Mouse (Mus musculus): ENCODE measurements at regions not wholly inside any gene's neighbourhood (a gene's known extent, or its start where the extent isn't known, plus 50 kb on each side); places are given as distances from the start of the nearest gene placed in this dataset.

DNA sequence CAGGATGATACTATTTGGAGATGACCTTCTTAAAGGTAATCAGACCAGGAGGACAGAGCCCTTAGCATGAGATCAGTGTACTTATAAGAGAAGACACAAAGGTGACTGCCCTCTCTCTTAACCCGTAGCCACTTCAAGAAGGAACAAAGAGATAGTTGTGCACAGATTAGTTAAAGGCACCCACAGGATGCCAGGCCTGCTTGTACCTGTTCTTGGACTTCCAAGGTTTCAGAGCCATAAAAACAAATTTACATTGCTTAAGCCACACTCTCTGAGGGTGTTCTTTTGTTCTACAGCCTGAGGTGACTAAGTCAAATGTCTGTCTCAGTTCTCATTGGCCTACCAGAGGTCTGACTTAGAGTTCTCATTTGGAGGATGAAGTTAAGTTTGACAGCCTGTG, 90.1 kb downstream of the Rchy1 start:
- no peaks in the 10 kb centered on the region for H3K36me3 ChIP-seq (ENCODE audit: control insufficient read depth, insufficient read depth)
- TF ChIP-seq MYOG (IDR thresholded peaks at IDR 0.05; ENCODE audit: control insufficient read depth, extremely low read depth, insufficient read length) = no peak
- no peaks in the 10 kb centered on the region for H3K79me2 ChIP-seq (ENCODE audit: control insufficient read depth, insufficient read depth)

GRCm38 (mm10) chr5:91869791-91870190, 93.1 kb downstream of the Rchy1 start:
- Histone ChIP-seq H3ac (ENCODE audit: control insufficient read depth, insufficient read length, low read depth) (no peak overlapping the region), H3K4me3 (ENCODE audit: insufficient read depth, poor library complexity, severe bottlenecking) (no peak overlapping the region), H3K79me3 (ENCODE audit: low read depth) (no peaks in the 10 kb centered on the region), H3K36me3 (ENCODE audit: control insufficient read depth, insufficient read depth) (no peaks in the 10 kb centered on the region), H3K79me2 (ENCODE audit: control insufficient read depth, insufficient read depth) (no peaks in the 10 kb centered on the region), H3K27me3 (ENCODE audit: control insufficient read depth, insufficient read depth, insufficient read length) (no peaks in the 10 kb centered on the region)
- TF ChIP-seq MAX (IDR thresholded peaks at IDR 0.05) = no peak
- no peak for TF ChIP-seq CTCF (IDR thresholded peaks at IDR 0.05; ENCODE audit: control insufficient read depth, insufficient read depth, insufficient read length)
- TF ChIP-seq USF1 (IDR thresholded peaks at IDR 0.05; ENCODE audit: low read depth) = no peak
- no peak for TF ChIP-seq FOSL1 (IDR thresholded peaks at IDR 0.05; ENCODE audit: insufficient read depth, low read length, poor library complexity, severe bottlenecking)
- TF ChIP-seq MYOD1 (IDR thresholded peaks at IDR 0.05; ENCODE audit: control insufficient read depth, insufficient read length, low read depth) = no peak
- no peak for TF ChIP-seq MYOG (IDR thresholded peaks at IDR 0.05; ENCODE audit: control insufficient read depth, extremely low read depth, insufficient read length)
- TF ChIP-seq CEBPB (IDR thresholded peaks at IDR 0.05; ENCODE audit: low read depth) = no peak

More for the DNA sequence above, 90.1 kb downstream of the Rchy1 start:
- H3K27me3 ChIP-seq (ENCODE audit: control insufficient read depth, insufficient read depth, insufficient read length) = no peaks in the 10 kb centered on the region
- H3K79me3 ChIP-seq (ENCODE audit: low read depth) = no peaks in the 10 kb centered on the region
- H3ac ChIP-seq (ENCODE audit: control insufficient read depth, insufficient read length, low read depth) = no peak overlapping the region
- H3K4me3 ChIP-seq (ENCODE audit: insufficient read depth, poor library complexity, severe bottlenecking) = no peak overlapping the region

- no peak for TF ChIP-seq USF1 (IDR thresholded peaks at IDR 0.05; ENCODE audit: low read depth)
- no peak for TF ChIP-seq MYOG (IDR thresholded peaks at IDR 0.05; ENCODE audit: control insufficient read depth, extremely low read depth, insufficient read length)
- TF ChIP-seq FOSL1 (IDR thresholded peaks at IDR 0.05; ENCODE audit: insufficient read depth, low read length, poor library complexity, severe bottlenecking) = no peak
- no peak for TF ChIP-seq CTCF (IDR thresholded peaks at IDR 0.05; ENCODE audit: control insufficient read depth, insufficient read depth, insufficient read length)
- TF ChIP-seq MAX (IDR thresholded peaks at IDR 0.05) = no peak
- TF ChIP-seq MYOD1 (IDR thresholded peaks at IDR 0.05; ENCODE audit: control insufficient read depth, insufficient read length, low read depth) = no peak
- no peak for TF ChIP-seq CEBPB (IDR thresholded peaks at IDR 0.05; ENCODE audit: low read depth)
- H3K36me3 ChIP-seq (ENCODE audit: control insufficient read depth, insufficient read depth) = no peaks in the 10 kb centered on the region
- H3K27me3 ChIP-seq (ENCODE audit: control insufficient read depth, insufficient read depth, insufficient read length) = no peaks in the 10 kb centered on the region
- no peaks in the 10 kb centered on the region for H3K79me2 ChIP-seq (ENCODE audit: control insufficient read depth, insufficient read depth)
- no peak overlapping the region for H3K4me3 ChIP-seq (ENCODE audit: insufficient read depth, poor library complexity, severe bottlenecking)
- H3ac ChIP-seq (ENCODE audit: control insufficient read depth, insufficient read length, low read depth) = no peak overlapping the region
- H3K79me3 ChIP-seq (ENCODE audit: low read depth) = no peaks in the 10 kb centered on the region
Observed at GRCm38 (mm10) chr5:91866184-91866583, 96.7 kb downstream of the Rchy1 start.

DNA sequence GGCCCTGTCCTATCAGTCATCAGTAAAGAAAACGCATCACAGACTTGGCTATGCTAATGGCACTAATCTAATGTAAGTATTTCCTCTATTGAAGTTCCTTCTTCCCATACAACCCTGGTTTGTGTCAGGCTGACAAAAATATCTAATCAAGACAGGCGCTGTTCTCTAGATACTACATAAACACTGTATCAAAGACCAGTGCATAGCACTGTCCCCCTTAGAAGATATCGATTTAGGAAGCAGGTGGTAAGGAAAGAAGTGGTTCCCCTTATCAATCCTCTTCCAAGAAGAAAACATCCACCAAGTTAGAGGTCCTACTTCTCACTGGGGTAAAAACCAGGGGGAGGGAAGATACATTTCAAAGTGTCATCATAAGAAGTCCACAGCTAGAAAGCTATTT, 97.5 kb downstream of the Rchy1 start:
- Histone ChIP-seq H3K79me3 (ENCODE audit: low read depth) (no peaks in the 10 kb centered on the region), H3K4me3 (ENCODE audit: insufficient read depth, poor library complexity, severe bottlenecking) (no peak overlapping the region), H3K27me3 (ENCODE audit: control insufficient read depth, insufficient read depth, insufficient read length) (no peaks in the 10 kb centered on the region), H3K79me2 (ENCODE audit: control insufficient read depth, insufficient read depth) (no peaks in the 10 kb centered on the region), H3K36me3 (ENCODE audit: control insufficient read depth, insufficient read depth) (no peaks in the 10 kb centered on the region), H3ac (ENCODE audit: control insufficient read depth, insufficient read length, low read depth) (no peak overlapping the region)
- TF ChIP-seq MYOG (IDR thresholded peaks at IDR 0.05; ENCODE audit: control insufficient read depth, extremely low read depth, insufficient read length) (no peak), MYOD1 (IDR thresholded peaks at IDR 0.05; ENCODE audit: control insufficient read depth, insufficient read length, low read depth) (no peak), CTCF (IDR thresholded peaks at IDR 0.05; ENCODE audit: control insufficient read depth, insufficient read depth, insufficient read length) (no peak), USF1 (IDR thresholded peaks at IDR 0.05; ENCODE audit: low read depth) (no peak), FOSL1 (IDR thresholded peaks at IDR 0.05; ENCODE audit: insufficient read depth, low read length, poor library complexity, severe bottlenecking) (no peak), CEBPB (IDR thresholded peaks at IDR 0.05; ENCODE audit: low read depth) (no peak), MAX (IDR thresholded peaks at IDR 0.05) (no peak)

GRCm38 (mm10) chr5:91862843-91863242, 100.0 kb downstream of the Rchy1 start:
- Histone ChIP-seq H3K36me3 (ENCODE audit: control insufficient read depth, insufficient read depth) (no peaks in the 10 kb centered on the region), H3K79me2 (ENCODE audit: control insufficient read depth, insufficient read depth) (no peaks in the 10 kb centered on the region), H3K79me3 (ENCODE audit: low read depth) (no peaks in the 10 kb centered on the region), H3K27me3 (ENCODE audit: control insufficient read depth, insufficient read depth, insufficient read length) (no peaks in the 10 kb centered on the region), H3K4me3 (ENCODE audit: insufficient read depth, poor library complexity, severe bottlenecking) (no peak overlapping the region), H3ac (ENCODE audit: control insufficient read depth, insufficient read length, low read depth) (no peak overlapping the region)
- TF ChIP-seq FOSL1 (IDR thresholded peaks at IDR 0.05; ENCODE audit: insufficient read depth, low read length, poor library complexity, severe bottlenecking) (no peak), MYOG (IDR thresholded peaks at IDR 0.05; ENCODE audit: control insufficient read depth, extremely low read depth, insufficient read length) (no peak), USF1 (IDR thresholded peaks at IDR 0.05; ENCODE audit: low read depth) (no peak), CTCF (IDR thresholded peaks at IDR 0.05; ENCODE audit: control insufficient read depth, insufficient read depth, insufficient read length) (no peak), CEBPB (IDR thresholded peaks at IDR 0.05; ENCODE audit: low read depth) (no peak), MAX (IDR thresholded peaks at IDR 0.05) (no peak), MYOD1 (IDR thresholded peaks at IDR 0.05; ENCODE audit: control insufficient read depth, insufficient read length, low read depth) (no peak)

DNA sequence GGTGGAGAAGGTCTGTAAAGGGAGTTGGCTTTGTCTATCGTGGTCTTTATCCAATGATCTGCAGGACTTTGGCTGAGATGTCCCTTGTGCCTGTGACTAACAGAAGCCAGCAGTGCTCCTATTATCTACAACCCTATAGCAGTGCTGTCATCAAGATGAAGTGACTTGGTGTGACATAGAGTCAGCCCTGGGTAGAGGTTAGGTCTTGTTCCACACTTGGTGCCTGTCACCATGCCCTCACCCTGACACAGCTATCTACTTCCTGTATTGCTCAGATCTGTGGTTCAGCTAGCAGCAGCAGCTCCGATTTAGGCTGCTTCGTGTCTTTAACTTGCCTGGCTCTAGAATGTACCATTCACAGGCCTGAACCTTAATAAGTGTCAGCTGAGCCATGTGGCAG, 100.6 kb downstream of the Rchy1 start:
- Histone ChIP-seq H3K36me3 (ENCODE audit: control insufficient read depth, insufficient read depth) (no peaks in the 10 kb centered on the region), H3K79me2 (ENCODE audit: control insufficient read depth, insufficient read depth) (no peaks in the 10 kb centered on the region), H3K27me3 (ENCODE audit: control insufficient read depth, insufficient read depth, insufficient read length) (no peaks in the 10 kb centered on the region), H3K79me3 (ENCODE audit: low read depth) (no peaks in the 10 kb centered on the region), H3K4me3 (ENCODE audit: insufficient read depth, poor library complexity, severe bottlenecking) (no peak overlapping the region), H3ac (ENCODE audit: control insufficient read depth, insufficient read length, low read depth) (no peak overlapping the region)
- no peak for TF ChIP-seq MYOG (IDR thresholded peaks at IDR 0.05; ENCODE audit: control insufficient read depth, extremely low read depth, insufficient read length)

Measured in C2C12 (cell line).